25 mouse cellular contexts compared by ENCODE assay signal in genomic region chr12:66156980-66157629, GRCm38 (mm10).
A peak's percentile ranks its signal among the peaks of the same experiment; 100 is the strongest.
DNase-seq lines count a peak whose midpoint lies in the region; ATAC-seq and TF ChIP-seq lines count a peak whose summit lies in the region.
"Had no signal": no experiment of that assay in that cellular context is flagged by ENCODE, and none has a peak within 500 bp of the region (broad histone marks: within the 10 kb centered on the region; RNA-seq: fewer than 3 reads in every experiment).

No protein-coding gene starts in this region.

- no peak for TF ChIP-seq POLR2A in limb, embryonic 14.5 days (IDR thresholded peaks at IDR 0.05; ENCODE audit: borderline replicate concordance, extremely low read depth, insufficient read depth, insufficient read length)
- no peak for TF ChIP-seq POLR2A in kidney, adult 2 months (IDR thresholded peaks at IDR 0.05; ENCODE audit: low read depth, low read length)

- H3K9ac ChIP-seq in forebrain, embryonic 11.5 days (ENCODE audit: low read length), result no peak overlapping the region
- no peak overlapping the region for H3K9ac ChIP-seq in midbrain, embryonic 15.5 days
- H3K9ac ChIP-seq in embryonic facial prominence, embryonic 14.5 days (ENCODE audit: low read depth, low read length), result no peak overlapping the region
- no peak overlapping the region for H3K9ac ChIP-seq in limb, embryonic 14.5 days (ENCODE audit: low read depth, low read length, severe bottlenecking)
- H3K9ac ChIP-seq: heart, embryonic 12.5 days; hindbrain, embryonic 13.5 days; limb, embryonic 12.5 days; liver, embryonic 15.5 days; neural tube, embryonic 12.5 days had no signal

- H3K27me3 ChIP-seq in forebrain, embryonic 11.5 days (ENCODE audit: control insufficient read depth, insufficient read depth, low read length), result no peaks in the 10 kb centered on the region
- no peaks in the 10 kb centered on the region for H3K27me3 ChIP-seq in forebrain, embryonic 10.5 days (ENCODE audit: poor library complexity, severe bottlenecking)
- no peaks in the 10 kb centered on the region for H3K27me3 ChIP-seq in midbrain, embryonic 15.5 days (replicated peaks)
- no peaks in the 10 kb centered on the region for H3K27me3 ChIP-seq in midbrain, embryonic 10.5 days (ENCODE audit: low read depth, poor library complexity, severe bottlenecking)
- H3K27me3 ChIP-seq in embryonic facial prominence, embryonic 14.5 days (replicated peaks; ENCODE audit: control insufficient read depth, insufficient read depth, low read length), result no peaks in the 10 kb centered on the region
- H3K27me3 ChIP-seq in limb, embryonic 14.5 days (ENCODE audit: control insufficient read depth, insufficient read depth, low read length), result no peaks in the 10 kb centered on the region
- H3K27me3 ChIP-seq in kidney, adult 2 months (replicated peaks; ENCODE audit: control insufficient read depth, insufficient read depth, low read length), result no peaks in the 10 kb centered on the region
- H3K27me3 ChIP-seq: heart, embryonic 12.5 days; hindbrain, embryonic 13.5 days; limb, embryonic 12.5 days; liver, embryonic 15.5 days; neural tube, embryonic 12.5 days had no signal

- no peaks in the 10 kb centered on the region for H3K9me3 ChIP-seq in forebrain, embryonic 11.5 days (ENCODE audit: control insufficient read depth, low read length)
- H3K9me3 ChIP-seq in forebrain, embryonic 10.5 days, result no peaks in the 10 kb centered on the region
- H3K9me3 ChIP-seq in midbrain, embryonic 15.5 days, result no peaks in the 10 kb centered on the region
- H3K9me3 ChIP-seq in midbrain, embryonic 10.5 days (replicated peaks), result no peaks in the 10 kb centered on the region
- H3K9me3 ChIP-seq in embryonic facial prominence, embryonic 14.5 days (ENCODE audit: control insufficient read depth, low read length), result no peaks in the 10 kb centered on the region
- no peaks in the 10 kb centered on the region for H3K9me3 ChIP-seq in limb, embryonic 14.5 days (ENCODE audit: control insufficient read depth, low read length)
- H3K9me3 ChIP-seq: hindbrain, embryonic 13.5 days; limb, embryonic 12.5 days; liver, embryonic 15.5 days; neural tube, embryonic 12.5 days had no signal

- DNase-seq in forebrain, embryonic 11.5 days (ENCODE audit: low spot score), result no peak
- no peak for DNase-seq in forebrain, embryonic 10.5 days (ENCODE audit: extremely low spot score, low spot score)
- no peak for DNase-seq in midbrain, embryonic 10.5 days (ENCODE audit: low spot score)
- peak; percentile 14 for DNase-seq in embryonic facial prominence, embryonic 14.5 days (ENCODE audit: low spot score)
- DNase-seq in limb, embryonic 14.5 days (ENCODE audit: low spot score), result no peak
- no peak for DNase-seq in kidney, postnatal 36 days
- no peak for DNase-seq in kidney, adult 2 months
- DNase-seq: adrenal gland, postnatal 14 days; cerebellum, adult 18-20 months; cerebellum, postnatal 36 days; heart, adult 11 months; kidney, adult 9 months; kidney, postnatal 4 days; layer of hippocampus, adult 9-11 months; lung, postnatal 10 days; right cerebral cortex, adult 18-20 months; thymus, postnatal 36 days had no signal

- no peak overlapping the region for H3K4me2 ChIP-seq in forebrain, embryonic 11.5 days (ENCODE audit: low read depth, low read length, severe bottlenecking)
- H3K4me2 ChIP-seq in midbrain, embryonic 15.5 days, result no peak overlapping the region
- H3K4me2 ChIP-seq in embryonic facial prominence, embryonic 14.5 days (ENCODE audit: low read depth, low read length), result 0 out of 2 replicates have a peak overlapping the region, but pooled peaks have one; percentile 3
- H3K4me2 ChIP-seq in limb, embryonic 14.5 days (replicated peaks; ENCODE audit: low read depth, low read length, severe bottlenecking), result no peak overlapping the region
- H3K4me2 ChIP-seq: heart, embryonic 12.5 days; hindbrain, embryonic 13.5 days; limb, embryonic 12.5 days; liver, embryonic 15.5 days; neural tube, embryonic 12.5 days had no signal

- H3K36me3 ChIP-seq in forebrain, embryonic 11.5 days (ENCODE audit: control insufficient read depth, insufficient read depth, low read length), result no peaks in the 10 kb centered on the region
- H3K36me3 ChIP-seq in forebrain, embryonic 10.5 days (replicated peaks), result no peaks in the 10 kb centered on the region
- no peaks in the 10 kb centered on the region for H3K36me3 ChIP-seq in midbrain, embryonic 15.5 days (replicated peaks)
- H3K36me3 ChIP-seq in midbrain, embryonic 10.5 days, result no peaks in the 10 kb centered on the region
- H3K36me3 ChIP-seq in embryonic facial prominence, embryonic 14.5 days (ENCODE audit: control insufficient read depth, insufficient read depth, low read length), result no peaks in the 10 kb centered on the region
- no peaks in the 10 kb centered on the region for H3K36me3 ChIP-seq in limb, embryonic 14.5 days (ENCODE audit: control insufficient read depth, insufficient read depth, low read length)
- H3K36me3 ChIP-seq in kidney, adult 2 months (ENCODE audit: control insufficient read depth, insufficient read depth, low read length), result no peaks in the 10 kb centered on the region
- H3K36me3 ChIP-seq: heart, embryonic 12.5 days; hindbrain, embryonic 13.5 days; limb, embryonic 12.5 days; liver, embryonic 15.5 days; neural tube, embryonic 12.5 days had no signal

- ATAC-seq in forebrain, embryonic 11.5 days (replicated peaks; ENCODE audit: low FRiP score), result peak; percentile 39; the same call in 1 of the 2 replicates
- no peak; the same call in 1 of the 2 replicates for ATAC-seq in midbrain, embryonic 15.5 days (replicated peaks)
- 0 out of 2 replicates have a peak, but pooled peaks have one; percentile 53 for ATAC-seq in embryonic facial prominence, embryonic 14.5 days (ENCODE audit: low read depth)
- ATAC-seq in limb, embryonic 14.5 days (ENCODE audit: low FRiP score, low read depth), result 0 out of 2 replicates have a peak, but pooled peaks have one; percentile 23
- ATAC-seq: activated CD4-positive, CD25-positive, alpha-beta regulatory T cell, adult 4 months; CD4-positive, CD25-positive, alpha-beta regulatory T cell, adult 4 months had no signal

- no peak overlapping the region for H3K27ac ChIP-seq in forebrain, embryonic 11.5 days (ENCODE audit: low read depth, low read length)
- no peak overlapping the region for H3K27ac ChIP-seq in forebrain, embryonic 10.5 days
- H3K27ac ChIP-seq in midbrain, embryonic 15.5 days, result peak overlapping the region; percentile 15; the same call in 1 of the 2 replicates
- no peak overlapping the region for H3K27ac ChIP-seq in midbrain, embryonic 10.5 days (replicated peaks)
- H3K27ac ChIP-seq in embryonic facial prominence, embryonic 14.5 days (replicated peaks; ENCODE audit: low read depth, low read length), result peak overlapping the region; percentile 63
- no peak overlapping the region for H3K27ac ChIP-seq in limb, embryonic 14.5 days (replicated peaks; ENCODE audit: low read depth, low read length)
- no peak overlapping the region for H3K27ac ChIP-seq in kidney, adult 2 months (ENCODE audit: insufficient read depth, low read depth, low read length)
- H3K27ac ChIP-seq: hindbrain, embryonic 13.5 days; limb, embryonic 12.5 days; liver, embryonic 15.5 days; neural tube, embryonic 12.5 days had no signal

- H3K4me1 ChIP-seq in forebrain, embryonic 11.5 days (replicated peaks; ENCODE audit: control insufficient read depth, insufficient read depth, low read length), result no peaks in the 10 kb centered on the region
- peaks cover 9% of the 10 kb centered on the region; the same call in 1 of the 2 replicates for H3K4me1 ChIP-seq in forebrain, embryonic 10.5 days
- H3K4me1 ChIP-seq in midbrain, embryonic 15.5 days, result no peaks in the 10 kb centered on the region
- no peaks in the 10 kb centered on the region for H3K4me1 ChIP-seq in midbrain, embryonic 10.5 days
- H3K4me1 ChIP-seq in embryonic facial prominence, embryonic 14.5 days (ENCODE audit: control insufficient read depth, insufficient read depth, low read length), result no peaks in the 10 kb centered on the region
- H3K4me1 ChIP-seq in limb, embryonic 14.5 days (ENCODE audit: control insufficient read depth, insufficient read depth, low read length), result no peaks in the 10 kb centered on the region
- no peaks in the 10 kb centered on the region for H3K4me1 ChIP-seq in kidney, adult 2 months (ENCODE audit: control insufficient read depth, insufficient read depth, low read length)
- H3K4me1 ChIP-seq: heart, embryonic 12.5 days; hindbrain, embryonic 13.5 days; limb, embryonic 12.5 days; liver, embryonic 15.5 days; neural tube, embryonic 12.5 days had no signal

- no peak for TF ChIP-seq CTCF in kidney, adult 2 months (conservative IDR thresholded peaks at IDR 0.05; ENCODE audit: insufficient read depth, insufficient read length, low read depth, low read length)

- 67% methylated on average over 3 of the region's 3 CpGs for WGBS in forebrain, embryonic 11.5 days
- WGBS in forebrain, embryonic 10.5 days, result 93% methylated on average over 3 of the region's 3 CpGs
- WGBS in midbrain, embryonic 15.5 days, result 45% methylated on average over 3 of the region's 3 CpGs
- 86% methylated on average over 3 of the region's 3 CpGs for WGBS in midbrain, embryonic 10.5 days
- WGBS in embryonic facial prominence, embryonic 14.5 days, result 44% methylated on average over 3 of the region's 3 CpGs
- WGBS in limb, embryonic 14.5 days, result 52% methylated on average over 3 of the region's 3 CpGs
- 81% methylated on average over 3 of the region's 3 CpGs for WGBS in kidney, adult 2 months

- no peak overlapping the region for H3K4me3 ChIP-seq in forebrain, embryonic 11.5 days (ENCODE audit: low read depth, low read length)
- no peak overlapping the region for H3K4me3 ChIP-seq in forebrain, embryonic 10.5 days
- H3K4me3 ChIP-seq in midbrain, embryonic 15.5 days, result no peak overlapping the region
- H3K4me3 ChIP-seq in midbrain, embryonic 10.5 days, result no peak overlapping the region
- no peak overlapping the region for H3K4me3 ChIP-seq in embryonic facial prominence, embryonic 14.5 days (ENCODE audit: low read depth, low read length)
- no peak overlapping the region for H3K4me3 ChIP-seq in limb, embryonic 14.5 days (replicated peaks; ENCODE audit: low read length)
- no peak overlapping the region for H3K4me3 ChIP-seq in kidney, adult 2 months (ENCODE audit: insufficient read depth, low read depth, low read length)
- H3K4me3 ChIP-seq: heart, embryonic 12.5 days; hindbrain, embryonic 13.5 days; limb, embryonic 12.5 days; liver, embryonic 15.5 days; neural tube, embryonic 12.5 days had no signal

Comparison
In these comparisons a context has a peak if more than half of its experiments do, and no peak if none do; other contexts are left out.
1. H3K27ac ChIP-seq: peak in midbrain, embryonic 15.5 days (single experiment) and embryonic facial prominence, embryonic 14.5 days (single experiment); none in forebrain, embryonic 11.5 days (single experiment), forebrain, embryonic 10.5 days (single experiment), midbrain, embryonic 10.5 days (single experiment), limb, embryonic 14.5 days (single experiment) and kidney, adult 2 months (single experiment).